Mouse (Mus musculus): Measurements from ENCODE around the gene Sult4a1.
"Not testable (repeated sequence)": the region's sequence is repeated elsewhere in the genome, so short reads cannot be mapped to it uniquely, and the experiment has no call there.

Sult4a1 gene

DNA sequence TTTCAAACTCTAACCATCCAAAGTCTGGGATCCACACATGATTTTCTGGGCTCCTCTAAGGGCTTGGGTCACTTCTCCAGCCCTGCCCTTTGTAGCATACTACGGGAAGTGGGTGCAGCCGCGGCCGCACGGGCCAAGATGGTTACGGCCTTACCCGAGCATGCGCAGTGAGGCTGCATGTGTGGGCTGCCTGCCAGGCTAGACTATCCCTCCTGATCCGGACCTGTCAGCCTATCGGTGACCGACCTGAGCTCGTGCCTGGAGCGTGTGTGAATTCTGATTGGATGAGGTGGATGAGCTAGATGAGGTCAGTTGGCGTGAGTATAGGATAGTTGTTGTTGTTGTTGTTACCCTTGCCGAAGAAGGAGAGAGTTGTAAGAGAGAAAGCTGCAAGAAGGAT, 8.0 kb downstream of the Sult4a1 start:
- not testable (repeated sequence) for DNase-seq (ENCODE audit: extremely low spot score, low read depth, low spot score)

DNA sequence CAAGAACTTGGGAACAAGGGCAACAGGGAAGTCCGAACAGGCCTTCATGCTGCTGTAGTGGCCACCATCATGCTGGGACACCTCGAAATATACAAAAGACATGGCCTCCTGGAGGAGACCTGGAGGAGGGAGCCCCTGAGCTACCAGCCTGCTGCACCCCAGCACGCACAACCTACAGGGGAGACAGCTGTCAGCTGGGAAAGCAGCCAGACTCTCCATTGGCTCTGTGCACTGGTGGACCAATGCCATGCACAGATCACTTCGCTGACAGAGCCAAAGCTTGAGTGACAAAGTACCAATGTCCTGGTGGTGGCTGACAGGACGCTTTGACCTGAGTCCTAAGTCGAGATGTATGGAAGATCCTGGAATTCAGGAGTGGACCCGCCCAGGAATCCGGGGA, 9.5 kb downstream of the Sult4a1 start:
- DNase-seq (ENCODE audit: extremely low spot score, low read depth, low spot score) = no peak

DNA sequence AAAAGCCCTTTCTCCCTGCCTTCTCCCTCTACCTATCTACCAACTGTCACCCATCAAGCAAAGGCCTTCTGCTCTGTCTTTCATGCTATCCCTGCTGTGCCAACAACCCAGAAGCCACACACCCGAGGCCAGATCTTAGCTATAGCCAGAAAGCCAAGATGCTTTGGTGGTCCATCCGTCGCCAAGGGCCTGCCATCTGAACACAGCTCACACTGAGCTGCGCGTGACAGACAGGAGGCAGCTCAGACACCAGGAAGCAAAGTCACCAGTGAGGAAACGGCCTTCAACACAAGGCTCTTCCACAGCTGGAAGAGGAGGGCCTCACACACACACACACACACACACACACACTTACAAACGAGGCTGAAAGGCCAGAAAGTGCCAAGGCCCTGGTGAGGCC, 10.6 kb downstream of the Sult4a1 start:
- no peak for DNase-seq (ENCODE audit: extremely low spot score, low read depth, low spot score)

DNA sequence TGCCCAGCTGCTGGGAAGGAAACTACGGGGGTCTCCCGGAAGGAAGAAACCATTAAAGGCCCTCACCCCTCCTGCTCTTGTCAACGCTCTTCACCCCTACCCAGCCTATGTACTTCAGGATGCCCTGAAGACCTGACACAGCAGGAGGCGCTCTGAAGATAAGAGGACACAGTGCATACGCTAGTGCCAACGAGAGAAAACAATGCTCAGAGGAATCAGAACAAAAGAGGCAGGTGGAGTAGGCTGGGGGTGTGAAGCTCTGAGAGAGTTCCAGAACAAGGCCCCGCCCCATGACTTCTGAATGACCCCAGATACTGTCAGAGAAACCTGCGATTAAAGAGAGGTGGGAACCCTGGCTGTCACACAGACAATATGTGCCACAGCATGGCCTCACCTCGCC, 18.8 kb downstream of the Sult4a1 start:
- no peak for DNase-seq (ENCODE audit: extremely low spot score, low read depth, low spot score)

DNA sequence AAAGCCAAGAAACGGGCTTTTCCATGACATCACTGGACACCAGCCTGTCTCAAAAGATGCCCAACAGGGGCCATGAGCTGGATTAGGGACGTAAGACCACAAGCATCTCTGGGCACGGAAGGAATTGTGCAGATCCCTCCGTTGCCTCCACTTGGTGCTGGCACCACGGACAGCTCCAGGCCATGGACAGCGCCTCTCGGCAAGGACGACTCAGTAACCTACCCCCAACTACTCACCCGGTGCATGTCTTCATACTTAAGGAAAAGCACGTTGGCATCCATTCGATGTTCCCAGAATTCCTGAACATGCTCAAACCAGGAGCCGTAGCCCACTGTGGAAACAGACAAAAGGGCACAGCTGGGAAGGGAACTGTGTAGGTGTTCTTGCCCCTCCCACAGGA, 19.2 kb downstream of the Sult4a1 start:
- no peak for DNase-seq (ENCODE audit: extremely low spot score, low read depth, low spot score)

DNA sequence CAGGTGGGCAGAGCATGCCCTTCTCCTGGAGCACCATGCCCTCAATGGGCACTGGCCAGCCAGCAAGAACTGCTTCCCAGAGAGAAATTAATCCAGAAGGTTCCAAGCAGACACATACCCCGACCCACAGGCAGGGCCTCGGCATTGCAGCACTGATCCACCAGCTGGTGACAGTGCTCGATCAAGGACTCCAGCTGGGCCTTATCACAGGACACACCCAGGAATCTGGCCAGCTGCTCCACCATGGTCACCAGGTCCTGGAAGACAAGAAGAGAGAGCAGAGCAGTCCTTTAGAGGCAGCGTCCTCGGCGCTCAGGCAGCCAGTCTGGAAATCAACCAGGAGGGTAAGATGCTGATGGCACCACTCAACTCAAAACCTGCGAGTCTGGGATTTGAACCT, 25.5 kb downstream of the Sult4a1 start:
- no peak for DNase-seq (ENCODE audit: extremely low spot score, low read depth, low spot score)

DNA sequence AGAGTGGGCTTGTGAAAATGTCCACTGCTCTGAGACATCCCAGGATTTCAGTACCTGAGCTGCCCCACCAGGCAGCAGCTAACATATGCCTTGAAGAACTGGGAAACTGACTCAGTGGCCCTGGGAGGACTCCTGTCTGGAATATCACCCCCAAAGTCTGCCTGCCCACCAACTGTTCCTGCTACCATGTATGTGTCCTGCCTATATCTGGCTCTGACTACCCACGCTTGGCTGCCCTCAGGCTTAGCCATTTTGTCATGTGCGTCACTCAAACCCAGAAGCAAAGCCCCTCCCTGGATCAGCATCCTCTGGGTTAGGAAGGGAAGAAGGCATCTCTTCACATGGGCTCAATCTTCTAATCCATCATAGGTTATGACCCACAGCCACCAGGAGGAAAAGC, 26.0 kb downstream of the Sult4a1 start:
- DNase-seq (ENCODE audit: extremely low spot score, low read depth, low spot score) = no peak

DNA sequence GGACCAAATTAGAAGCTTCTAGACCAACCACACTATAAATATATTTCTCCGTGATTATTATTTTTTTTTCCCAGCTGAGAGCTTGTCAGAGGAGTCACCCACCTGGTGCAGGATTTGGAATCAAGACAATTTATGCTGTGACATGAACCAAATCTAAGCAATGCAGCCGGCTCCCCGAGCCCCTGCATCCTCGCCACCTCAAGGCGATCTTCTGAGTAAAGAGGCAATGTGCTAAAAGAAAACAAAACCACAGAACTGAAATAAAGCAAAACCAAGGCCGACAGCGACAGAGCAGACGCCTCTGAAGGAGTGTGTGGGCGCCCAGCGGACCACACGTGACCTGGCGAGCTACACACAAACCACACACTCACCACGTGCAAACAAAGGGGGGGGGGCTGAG, 26.9 kb downstream of the Sult4a1 start:
- DNase-seq (ENCODE audit: extremely low spot score, low read depth, low spot score) = no peak

DNA sequence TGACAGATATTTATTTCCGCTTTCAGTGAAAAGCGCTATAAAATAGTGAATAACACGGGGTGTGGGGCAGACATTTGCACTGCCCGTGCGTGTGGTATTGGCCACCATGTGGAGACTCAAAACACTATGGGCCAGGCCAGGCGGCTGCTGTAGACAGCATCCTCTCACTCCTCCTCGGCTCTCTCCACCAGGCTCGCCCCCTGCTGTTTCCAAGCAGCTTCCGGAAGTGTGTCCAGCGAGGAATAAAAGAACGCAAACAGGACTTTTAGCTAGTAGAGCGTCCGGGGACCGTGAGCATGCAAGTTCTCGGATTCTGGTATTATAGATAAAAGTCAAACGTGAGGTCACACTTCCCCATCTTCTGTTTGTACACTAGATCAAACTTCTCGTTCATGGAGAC, 28.4 kb downstream of the Sult4a1 start:
- DNase-seq (ENCODE audit: extremely low spot score, low read depth, low spot score) = no peak

DNA sequence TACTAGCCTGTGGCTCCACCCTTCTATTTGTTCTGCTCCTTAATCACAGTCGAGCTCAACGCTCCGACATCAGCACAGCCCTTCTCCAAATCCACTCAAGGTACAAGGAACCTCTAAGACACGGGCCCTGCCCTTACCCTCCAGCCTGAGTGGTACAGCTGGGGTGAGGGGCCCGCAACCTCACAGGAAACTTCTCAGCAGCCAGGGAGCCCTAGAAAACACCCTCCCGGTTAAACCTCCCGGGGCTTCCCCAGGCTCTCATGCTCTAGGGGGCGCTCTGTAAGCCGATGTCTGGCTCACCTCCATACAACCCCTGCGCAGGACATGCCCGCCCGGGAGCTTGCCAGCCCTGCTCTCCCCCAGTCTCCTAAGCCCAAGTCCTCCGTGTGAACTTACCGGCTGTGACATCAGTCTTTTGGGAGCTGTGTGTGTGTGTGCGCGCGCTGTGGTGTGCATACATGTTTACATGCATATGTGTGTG, 30.8 kb downstream of the Sult4a1 start:
- DNase-seq (ENCODE audit: extremely low spot score, low read depth, low spot score) = no peak

DNA sequence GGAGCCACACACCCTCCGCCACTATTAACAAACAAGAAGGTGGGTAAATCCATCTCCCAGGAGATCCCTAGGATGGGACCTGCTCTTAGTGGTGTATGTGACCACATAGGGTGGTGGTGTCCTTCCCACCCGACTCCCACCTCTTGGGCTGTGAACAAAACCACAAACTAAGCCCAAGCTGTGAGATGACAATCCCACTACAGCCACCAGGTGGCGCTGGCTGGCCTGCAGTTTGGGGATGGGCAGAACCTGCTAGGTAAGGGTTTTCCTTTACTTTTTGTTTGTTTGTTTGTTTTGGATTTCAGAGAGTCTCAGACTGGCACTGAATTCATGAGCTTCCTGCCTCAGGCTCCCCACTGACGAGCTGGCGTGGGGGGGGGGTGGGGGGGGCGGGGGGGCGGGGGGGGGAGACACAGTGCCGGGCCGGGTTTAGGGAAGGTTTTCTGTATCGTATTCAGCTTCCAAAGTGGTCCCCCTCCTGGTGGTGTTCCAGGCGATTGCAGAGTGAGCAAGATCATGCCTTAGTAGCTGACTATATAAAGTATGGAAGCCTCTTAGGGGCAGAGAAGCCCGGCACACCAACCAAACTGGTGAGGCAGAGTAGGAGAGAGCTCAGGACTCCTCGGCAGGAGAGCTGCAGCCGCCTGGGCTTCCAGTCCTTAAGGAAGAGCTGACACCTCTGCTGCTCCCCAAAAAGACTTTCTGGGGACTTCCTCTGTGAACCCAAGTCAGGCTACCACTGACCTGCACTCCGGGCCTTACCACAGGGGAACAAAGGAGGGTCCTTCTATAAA, 31.4 kb downstream of the Sult4a1 start:
- peak; percentile 49 for DNase-seq (ENCODE audit: extremely low spot score, low read depth, low spot score)

DNA sequence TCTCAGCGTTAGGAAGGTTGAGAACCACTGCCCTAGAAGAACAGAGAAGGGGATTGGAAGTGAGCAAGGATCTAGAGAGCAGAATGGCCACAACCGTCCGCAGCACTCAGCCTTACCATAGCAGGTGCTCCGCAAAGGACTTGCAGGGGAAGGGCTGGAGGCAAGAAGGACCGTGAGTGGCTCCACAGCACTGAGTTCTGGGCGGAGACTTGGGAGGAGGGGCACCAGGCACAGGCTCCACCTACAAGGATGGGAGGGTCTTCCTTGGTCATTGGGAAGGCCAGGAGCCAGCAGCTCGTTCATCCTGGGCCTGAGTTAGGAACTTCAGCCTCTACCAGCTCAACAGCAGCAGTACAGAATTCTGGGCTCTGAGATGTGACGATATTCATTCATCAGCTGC, 32.5 kb downstream of the Sult4a1 start:
- no peak for DNase-seq (ENCODE audit: extremely low spot score, low read depth, low spot score)

DNA sequence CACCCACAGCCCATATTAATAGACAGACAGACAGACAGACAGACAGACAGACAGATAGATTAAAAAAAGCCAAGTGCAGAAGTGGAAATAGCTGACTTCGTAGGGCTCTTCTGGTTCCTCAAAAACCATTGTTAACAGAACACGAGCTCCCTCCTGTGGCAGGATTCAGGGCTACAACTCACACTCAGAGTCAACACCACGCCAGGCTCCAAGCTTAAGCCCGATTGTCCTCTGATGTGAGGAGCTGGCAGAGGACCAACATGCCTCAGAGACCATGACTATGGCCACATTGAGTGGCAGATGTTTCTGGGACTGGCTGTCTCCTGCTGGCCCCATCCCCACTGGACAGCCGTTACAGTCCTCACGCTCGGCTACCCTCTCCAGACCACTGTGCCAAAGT, 33.3 kb downstream of the Sult4a1 start:
- peak; percentile 53 for DNase-seq (ENCODE audit: extremely low spot score, low read depth, low spot score)

DNA sequence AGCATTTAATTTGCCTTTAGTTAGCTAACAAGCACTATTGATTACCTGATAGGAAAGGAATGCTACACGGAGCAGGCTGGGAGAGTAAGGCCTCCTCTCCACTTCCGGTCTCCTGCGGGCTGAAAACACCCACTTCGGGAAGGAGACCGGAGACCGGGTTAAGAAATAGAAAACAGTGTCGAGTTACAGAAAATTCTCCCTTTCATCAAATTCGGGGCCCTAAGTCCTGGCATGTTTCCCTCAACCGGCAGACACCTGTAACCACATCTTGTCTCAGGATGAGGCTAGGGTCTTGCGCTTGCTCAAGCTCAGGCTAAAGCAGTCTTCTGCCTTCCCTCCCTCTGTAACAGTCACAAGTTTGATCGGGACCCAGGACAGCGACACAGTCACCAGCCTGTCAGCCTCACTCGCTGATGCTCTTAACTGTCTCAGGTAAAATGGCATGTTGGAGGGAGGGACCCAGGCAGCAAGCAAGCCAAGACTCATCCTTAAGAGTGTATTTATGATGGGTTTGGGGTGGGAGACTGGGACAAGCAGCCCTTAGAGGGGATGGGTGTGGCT, 35.4 kb downstream of the Sult4a1 start:
- no peak for DNase-seq (ENCODE audit: extremely low spot score, low read depth, low spot score)

DNA sequence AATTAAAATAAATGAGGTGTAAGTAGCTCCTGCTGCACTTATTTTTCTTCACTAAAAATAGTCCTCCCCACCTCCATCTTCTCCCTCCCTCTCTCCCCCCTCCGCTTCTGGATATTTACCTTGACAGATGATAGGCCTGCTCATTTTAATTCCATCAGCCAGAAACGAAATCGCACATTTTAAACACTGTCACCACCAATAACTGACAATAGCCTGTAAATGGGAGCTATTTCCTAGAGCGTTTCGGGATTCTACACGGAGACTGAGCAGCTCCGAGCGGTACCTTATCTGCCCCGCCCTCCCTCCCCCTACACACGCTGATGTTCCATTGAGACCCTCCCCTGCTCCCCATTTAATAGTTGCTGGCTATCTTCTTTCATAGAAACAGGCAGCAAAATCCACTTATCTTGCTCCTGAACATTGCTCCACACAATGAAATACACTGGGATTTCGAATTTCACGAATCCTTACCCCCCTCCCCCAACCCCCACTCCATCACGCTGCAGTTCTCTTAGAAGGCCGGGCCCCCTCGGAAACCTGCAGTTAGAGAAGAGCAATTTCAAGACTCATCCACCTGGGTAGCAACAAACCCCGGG, 36.0 kb downstream of the Sult4a1 start:
- DNase-seq (ENCODE audit: extremely low spot score, low read depth, low spot score) = no peak

DNA sequence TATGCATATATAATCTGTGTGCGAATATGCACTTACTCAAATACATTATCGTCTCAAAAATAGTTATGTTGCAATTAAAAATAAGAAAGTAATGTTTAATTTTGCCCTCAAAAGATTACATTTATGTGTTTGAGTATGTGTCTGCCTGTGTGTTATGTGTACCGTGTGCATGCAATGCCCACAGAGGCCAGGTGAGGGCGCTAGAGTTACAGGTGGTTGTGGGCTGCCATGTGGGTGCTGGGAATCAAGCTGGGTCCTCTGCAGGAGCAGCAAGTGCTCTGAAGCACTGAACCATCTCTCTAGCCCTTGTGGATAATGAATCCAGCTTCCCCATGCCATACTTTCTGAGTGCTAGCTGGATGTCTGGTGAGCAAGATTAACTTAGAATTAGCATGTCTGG, 39.9 kb downstream of the Sult4a1 start:
- no peak for DNase-seq (ENCODE audit: extremely low spot score, low read depth, low spot score)

DNA sequence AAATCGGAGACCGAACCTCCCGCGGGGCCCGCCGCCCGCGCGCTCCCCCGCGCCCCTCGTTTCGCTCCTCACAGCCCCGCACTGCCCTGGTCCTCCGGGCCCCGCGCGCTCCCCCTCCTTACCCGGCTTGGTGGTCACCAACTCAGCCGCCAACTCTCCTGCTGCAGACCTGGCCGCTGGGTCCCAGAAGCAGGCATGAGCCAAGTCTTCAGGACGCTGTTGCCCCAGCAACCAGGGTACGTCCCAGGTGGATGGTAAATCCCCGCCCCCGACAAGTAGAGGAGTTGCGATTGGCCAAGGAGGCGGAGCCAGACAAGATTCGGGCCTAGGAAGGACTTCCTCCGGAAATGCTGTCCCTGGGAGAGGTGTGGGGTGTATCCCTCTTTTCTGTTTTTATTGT, 40.4 kb downstream of the Sult4a1 start, which contains the start of gene Efcab6:
Gene Efcab6 (minus strand): TSS at position 240 of the 400 bp plus-strand sequence.
- no peak for DNase-seq (ENCODE audit: extremely low spot score, low read depth, low spot score)

DNA sequence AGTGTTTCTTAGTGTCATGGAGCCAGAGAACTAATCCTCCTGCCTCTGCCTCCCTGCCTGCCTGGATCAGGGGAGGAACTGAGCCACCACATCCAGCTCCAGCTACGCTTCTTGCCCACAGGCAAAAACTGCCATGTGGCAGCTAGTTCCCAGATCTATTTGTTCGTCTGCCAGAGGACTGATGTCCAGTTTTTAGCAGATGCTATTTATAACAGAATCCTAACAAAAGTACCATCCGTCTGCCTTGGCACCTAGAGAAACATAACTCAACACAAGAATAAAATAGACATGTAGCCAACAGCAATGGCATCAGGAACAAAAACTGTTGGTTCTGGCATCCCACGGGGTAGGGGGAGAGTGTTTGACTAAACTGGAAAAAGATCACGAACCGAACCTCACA, 46.7 kb downstream of the Sult4a1 start:
- no peak for DNase-seq (ENCODE audit: extremely low spot score, low read depth, low spot score)

DNA sequence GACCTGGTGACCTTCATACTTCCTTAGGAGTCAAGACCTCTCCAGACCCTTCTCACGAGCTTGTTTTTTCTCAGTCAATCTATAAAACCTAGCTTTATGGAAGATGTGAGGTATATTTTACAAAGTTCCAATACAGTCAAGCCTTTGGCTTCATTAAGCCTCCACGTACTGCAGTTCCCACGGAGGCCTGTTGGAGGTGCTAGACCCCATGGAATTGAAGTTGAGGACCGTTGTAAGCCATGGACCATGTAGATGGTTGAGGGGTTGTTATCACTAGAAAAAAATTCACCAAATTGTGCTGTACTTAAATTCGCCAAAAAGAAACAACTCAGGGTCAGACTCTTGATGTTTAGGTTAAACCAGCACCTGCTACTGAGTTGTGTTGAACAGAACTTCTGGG, 49.5 kb downstream of the Sult4a1 start:
- DNase-seq (ENCODE audit: extremely low spot score, low read depth, low spot score) = no peak

DNA sequence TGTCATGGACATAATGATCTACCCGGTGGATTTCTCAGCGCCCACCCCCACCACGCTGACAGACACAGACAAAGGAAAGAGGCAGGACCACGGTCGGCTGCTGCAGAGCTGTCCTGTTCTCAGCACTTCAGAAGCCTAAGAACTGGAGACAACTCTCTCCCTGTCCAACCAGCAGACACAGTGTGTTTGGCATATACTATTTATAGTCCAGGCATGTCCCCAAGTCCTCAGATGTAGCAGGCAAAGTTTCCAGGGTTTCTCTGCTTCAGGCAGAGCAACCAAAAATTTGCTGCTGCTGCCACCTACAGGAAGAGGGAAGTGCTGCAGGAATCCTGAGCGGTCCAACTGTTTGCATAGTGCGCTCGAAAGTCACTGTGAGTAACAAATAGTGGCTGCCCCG, 51.7 kb downstream of the Sult4a1 start:
- peak; percentile 54 for DNase-seq (ENCODE audit: extremely low spot score, low read depth, low spot score)

DNA sequence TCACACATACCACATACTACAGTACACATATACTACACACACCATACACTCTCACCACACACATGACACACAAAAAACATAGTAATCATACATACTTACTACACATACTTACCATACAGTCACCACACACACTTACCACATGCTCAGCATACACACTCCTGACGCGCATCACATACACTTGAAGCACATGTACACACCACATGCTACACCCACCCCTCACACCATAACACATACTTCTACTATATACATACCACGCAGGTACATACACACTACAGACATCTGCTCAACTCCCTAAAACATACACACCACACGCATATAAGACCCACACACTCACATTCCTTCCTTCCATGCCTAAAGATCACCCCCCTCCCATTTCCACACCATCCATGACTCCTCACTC, 52.3 kb downstream of the Sult4a1 start:
- no peak for DNase-seq (ENCODE audit: extremely low spot score, low read depth, low spot score)

DNA sequence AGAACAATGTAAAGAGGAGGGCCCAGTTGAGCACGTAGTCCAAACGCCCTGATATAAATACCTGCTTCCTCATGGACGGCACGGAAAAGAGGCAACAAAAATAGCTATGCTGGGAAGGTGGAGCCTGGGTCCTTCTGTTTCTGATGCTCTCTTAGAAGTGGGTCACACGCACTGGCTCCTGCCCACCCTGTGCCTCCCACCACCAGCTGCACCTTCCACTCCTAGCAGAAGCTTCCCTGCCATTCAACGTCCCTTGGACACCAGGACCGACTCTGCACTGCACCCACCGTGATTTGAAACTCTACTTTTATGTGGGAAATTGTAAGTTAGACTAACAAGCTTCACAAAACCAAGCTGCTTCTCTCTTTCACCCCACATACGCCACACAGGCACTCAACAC, 53.2 kb downstream of the Sult4a1 start:
- no peak for DNase-seq (ENCODE audit: extremely low spot score, low read depth, low spot score)
